Mouse (Mus musculus): ENCODE measurements around the gene Perp.

Perp gene

GRCm38 (mm10) chr10:18864753-18865152 lies 19.9 kb downstream of the Perp start:
- no peak for DNase-seq

- DNase-seq = no peak
Observed at GRCm38 (mm10) chr10:18870990-18871389, 26.2 kb downstream of the Perp start.

- no peak for DNase-seq
Observed at GRCm38 (mm10) chr10:18876211-18876610, 31.4 kb downstream of the Perp start.

GRCm38 (mm10) chr10:18878111-18878510 lies 33.3 kb downstream of the Perp start:
- DNase-seq = no peak

GRCm38 (mm10) chr10:18879160-18879559 lies 34.3 kb downstream of the Perp start:
- DNase-seq = no peak

GRCm38 (mm10) chr10:18879690-18880089 lies 34.9 kb downstream of the Perp start:
- DNase-seq = no peak

GRCm38 (mm10) chr10:18882190-18882589 lies 37.4 kb downstream of the Perp start:
- DNase-seq = no peak

- DNase-seq = no peak
Observed at GRCm38 (mm10) chr10:18886918-18887625, 42.3 kb downstream of the Perp start.

- no peak for DNase-seq
Observed at GRCm38 (mm10) chr10:18888751-18889150, 43.9 kb downstream of the Perp start.

GRCm38 (mm10) chr10:18889255-18889654 lies 44.4 kb downstream of the Perp start:
- no peak for DNase-seq

- DNase-seq = no peak
Observed at GRCm38 (mm10) chr10:18891110-18891509, 46.3 kb downstream of the Perp start.

GRCm38 (mm10) chr10:18892102-18892501 lies 47.3 kb downstream of the Perp start:
- no peak for DNase-seq

GRCm38 (mm10) chr10:18894259-18895166 lies 49.7 kb downstream of the Perp start:
- no peak for DNase-seq

GRCm38 (mm10) chr10:18904108-18904507 lies 59.3 kb downstream of the Perp start:
- peak in 1 of 2 experiments; percentile 43 for DNase-seq

Data from spleen, adult 18-20 months (tissue).